Mouse (Mus musculus) hindbrain, embryonic 11.5 days (tissue): Measurements from ENCODE around the gene Mettl21e. TPM values are rescaled to one million over a fixed set of nuclear protein-coding genes. Genes with fewer than 3 reads are reported as not detected.

Experiments used
- ATAC-seq: fragments of 200-750 bp; cut with Nextera tagmentation; 2 replicates; pipeline ENCODE4 v1.8.0; 2017; ENCODE audit warnings: mild to moderate bottlenecking, moderate TSS enrichment, moderate library complexity; ENCODE audit not compliant: low FRiP score
- DNase-seq: peaks from one replicate; pipeline ENCODE4 v3.0.0-alpha.2; 2015; ENCODE audit warnings: low spot score
- H3K27ac ChIP-seq: fragments of 300-500 bp; sonication (generic); 2 replicates; pipeline ENCODE4 v1.5.1; 2014; ENCODE audit warnings: mild to moderate bottlenecking, low read depth, low read length
- H3K27me3 ChIP-seq: fragments of 300-500 bp; sonication (generic); 2 replicates; pipeline ENCODE4 v1.6.1; 2014; ENCODE audit warnings: mild to moderate bottlenecking, low read length, moderate library complexity, mixed read lengths; ENCODE audit not compliant: control insufficient read depth, insufficient read depth
- H3K36me3 ChIP-seq: fragments of 300-500 bp; sonication (generic); 2 replicates; pipeline ENCODE4 v1.6.1; 2014; ENCODE audit warnings: mild to moderate bottlenecking, low read length, moderate library complexity, mixed read lengths; ENCODE audit not compliant: control insufficient read depth, insufficient read depth
- H3K4me1 ChIP-seq: fragments of 300-500 bp; sonication (generic); replicated peaks from 2 replicates; pipeline ENCODE4 v1.6.1; 2014; ENCODE audit warnings: low read length, mixed read lengths; ENCODE audit not compliant: control insufficient read depth, insufficient read depth
- H3K4me2 ChIP-seq: fragments of 300-500 bp; sonication (generic); replicated peaks from 2 replicates; pipeline ENCODE4 v1.6.1; 2014; ENCODE audit warnings: mild to moderate bottlenecking, low read depth, low read length
- H3K4me3 ChIP-seq: fragments of 300-500 bp; sonication (generic); 2 replicates; pipeline ENCODE4 v1.5.1; 2014; ENCODE audit warnings: low read depth, low read length
- H3K9ac ChIP-seq: fragments of 300-500 bp; sonication (generic); 2 replicates; pipeline ENCODE4 v1.6.1; 2014; ENCODE audit warnings: low read depth, low read length
- H3K9me3 ChIP-seq: fragments of 300-500 bp; sonication (generic); 2 replicates; pipeline ENCODE4 v1.6.1; 2016; ENCODE audit warnings: low read length; ENCODE audit not compliant: control insufficient read depth
- WGBS: fragments of 180-500 bp; shearing (Covaris S2); extraction: QIAGEN DNeasy Blood & Tissue Kit; methylation state at CpG from one replicate; pipeline ENCODE4 v1.1.7; 2014; 5-methylcytosine and 5-hydroxymethylcytosine counted together
- polyA plus RNA-seq: library from polyadenylated mRNA; unstranded; fragments of >200 nt; fragmentation: Nextera tagmentation; extraction: Ambion mirVana; gene quantifications from 2 replicates; pipeline ENCODE4 v1.2.1, GENCODE M21; 2014

The Mettl21e gene
- polyA plus RNA-seq, 1 experiment from 2014 or later = not detected

GRCm38 (mm10) chr1:44161818-44162217, 56.9 kb downstream of the Mettl21e start:
- DNase-seq = no peak
- Histone ChIP-seq H3K4me2 (no peak overlapping the region), H3K27me3 (no peaks in the 10 kb centered on the region), H3K36me3 (peaks cover 1% of the 10 kb centered on the region), H3K9ac (no peak overlapping the region), H3K4me3 (no peak overlapping the region), H3K4me1 (no peaks in the 10 kb centered on the region), H3K9me3 (no peaks in the 10 kb centered on the region), H3K27ac (no peak overlapping the region)
- ATAC-seq = no peak
- WGBS = 92% methylated on average over 6 of the region's 6 CpGs

DNA sequence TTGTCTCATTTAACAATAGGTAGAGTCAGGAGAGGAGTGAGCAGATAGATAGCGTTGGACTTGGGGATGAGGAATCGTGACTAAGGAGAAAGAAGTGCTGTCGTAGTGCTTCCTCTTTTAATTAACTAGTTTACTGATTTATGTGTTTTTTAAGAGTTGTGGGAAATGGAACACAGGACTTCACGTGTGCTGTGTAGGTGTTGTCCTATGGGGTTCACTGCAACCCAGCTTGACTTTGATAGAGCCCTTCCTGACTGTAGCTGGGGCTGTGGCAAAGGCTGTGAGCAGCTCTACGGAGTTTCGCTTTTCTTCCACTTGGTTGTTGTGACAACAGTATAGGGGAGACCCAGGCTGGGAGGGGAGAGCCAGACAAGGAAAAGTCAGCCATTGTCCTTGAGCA, 60.4 kb downstream of the Mettl21e start:
- Histone ChIP-seq H3K9me3 (no peaks in the 10 kb centered on the region), H3K27ac (no peak overlapping the region), H3K9ac (no peak overlapping the region), H3K4me1 (no peaks in the 10 kb centered on the region), H3K4me3 (no peak overlapping the region), H3K36me3 (no peaks in the 10 kb centered on the region), H3K27me3 (no peaks in the 10 kb centered on the region), H3K4me2 (no peak overlapping the region)
- 85% methylated on average over 6 of the region's 6 CpGs for WGBS
- DNase-seq = no peak
- ATAC-seq = no peak

DNA sequence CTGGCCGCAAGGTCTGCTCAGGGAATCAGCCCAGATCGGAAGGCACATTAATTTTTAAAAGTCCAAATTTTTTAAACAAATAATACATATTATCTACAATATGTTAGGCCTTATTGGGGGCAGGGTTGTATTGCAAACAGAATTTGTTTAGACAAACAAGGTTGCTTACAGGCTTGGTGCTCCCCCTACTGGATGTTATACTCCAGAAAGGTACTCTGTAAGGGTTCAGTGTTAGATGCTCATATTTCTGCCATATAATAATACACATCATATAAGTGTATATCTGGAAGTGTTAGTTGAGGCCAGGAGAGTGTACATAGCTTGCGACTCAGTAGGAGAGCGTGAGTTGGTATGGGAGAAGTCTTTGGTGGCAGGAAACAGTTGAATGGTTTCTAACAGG, 63.5 kb downstream of the Mettl21e start:
- no peak overlapping the region for H3K4me2 ChIP-seq
- H3K4me1 ChIP-seq = no peaks in the 10 kb centered on the region
- no peak overlapping the region for H3K9ac ChIP-seq
- no peak for DNase-seq
- no peak overlapping the region for H3K27ac ChIP-seq
- WGBS = 95% methylated on average over 4 of the region's 4 CpGs
- no peak overlapping the region for H3K4me3 ChIP-seq
- H3K9me3 ChIP-seq = no peaks in the 10 kb centered on the region
- H3K36me3 ChIP-seq = no peaks in the 10 kb centered on the region
- no peak for ATAC-seq
- H3K27me3 ChIP-seq = no peaks in the 10 kb centered on the region

Other genes starting within 250 kb of the Mettl21e start
- 0.67 and 0.79 TPM in 2 replicates for gene Mettl21c, start 198.9 kb downstream of the Mettl21e start, polyA plus RNA-seq
- gene Gm8251, start 157.0 kb downstream of the Mettl21e start, polyA plus RNA-seq = 0.12 and 0.20 TPM in 2 replicates
- gene Tex30, start 116.5 kb downstream of the Mettl21e start, polyA plus RNA-seq = 101 and 102 TPM in 2 replicates
- 56.9 and 59.9 TPM in 2 replicates for gene Kdelc1, start 100.2 kb downstream of the Mettl21e start, polyA plus RNA-seq
- gene Bivm, start 100.0 kb downstream of the Mettl21e start, polyA plus RNA-seq = 25.0 and 34.4 TPM in 2 replicates
- gene Ercc5, start 71.2 kb downstream of the Mettl21e start, polyA plus RNA-seq = 38.9 and 47.6 TPM in 2 replicates